Mouse (Mus musculus) heart, postnatal 0 days (tissue): ENCODE data around the gene Urad.

Experiments used
- CTCF ChIP-seq: IDR thresholded peaks from 2 replicates; pipeline ENCODE4 v1.5.1; 2016; ENCODE audit warnings: antibody characterized with exemption, control low read depth, low read depth
- EP300 ChIP-seq: IDR thresholded peaks from 2 replicates; pipeline ENCODE4 v1.6.1; 2016; ENCODE audit warnings: antibody characterized with exemption, low read depth

- TF ChIP-seq CTCF (no peak), EP300 (no peak)
Observed at GRCm38 (mm10) chr5:147355788-147356187, 33.5 kb upstream of the Urad start.
